Mouse (Mus musculus): Measurements from ENCODE around the gene Timm13.

GRCm38 (mm10) chr10:80911354-80911753 is 10.6 kb upstream of the Timm13 start:
- TF ChIP-seq CTCF (IDR thresholded peaks at IDR 0.05; ENCODE audit: low read depth) (no peak), EP300 (IDR thresholded peaks at IDR 0.05; ENCODE audit: low read depth) (no peak)

All from liver, embryonic 14.5 days (tissue).